Mouse (Mus musculus) layer of hippocampus, adult 11-12 months (tissue): ENCODE results near the gene Nupr1l.
A peak's percentile ranks its signal among the peaks of the same experiment; 100 is the strongest.
"Not testable (repeated sequence)": the region's sequence is repeated elsewhere in the genome, so short reads cannot be mapped to it uniquely, and the experiment has no call there.

Experiments
- DNase-seq: peaks from one replicate; pipeline ENCODE4 v3.0.0; 2022; ENCODE audit warnings: low spot score

Gene Nupr1l

GRCm38 (mm10) chr5:129908242-129908965, at the start of gene Nupr1l:
Gene Nupr1l, plus strand, starts transcription at chr5:129908540.
- DNase-seq, result peak; percentile 90

DNA sequence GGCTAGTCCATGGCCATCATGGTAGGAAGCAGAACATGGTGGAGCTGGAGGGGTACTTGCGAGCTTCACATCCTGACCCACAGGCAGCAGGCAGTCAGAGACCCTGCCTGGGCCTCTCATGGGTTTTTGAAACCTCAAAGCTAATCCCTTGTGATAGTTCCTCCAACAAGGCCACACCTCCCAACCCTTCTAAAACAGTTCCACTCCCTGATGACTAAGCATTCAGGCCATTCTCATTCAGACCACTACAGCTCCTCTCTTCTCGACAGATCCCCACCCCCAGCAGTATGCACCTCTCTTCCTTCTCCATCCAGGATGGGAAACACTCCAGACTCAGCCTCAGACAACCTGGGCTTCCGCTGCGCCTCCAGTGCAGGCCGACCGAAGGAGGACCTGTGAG, 46.0 kb upstream of the Nupr1l start:
- DNase-seq, result no peak

DNA sequence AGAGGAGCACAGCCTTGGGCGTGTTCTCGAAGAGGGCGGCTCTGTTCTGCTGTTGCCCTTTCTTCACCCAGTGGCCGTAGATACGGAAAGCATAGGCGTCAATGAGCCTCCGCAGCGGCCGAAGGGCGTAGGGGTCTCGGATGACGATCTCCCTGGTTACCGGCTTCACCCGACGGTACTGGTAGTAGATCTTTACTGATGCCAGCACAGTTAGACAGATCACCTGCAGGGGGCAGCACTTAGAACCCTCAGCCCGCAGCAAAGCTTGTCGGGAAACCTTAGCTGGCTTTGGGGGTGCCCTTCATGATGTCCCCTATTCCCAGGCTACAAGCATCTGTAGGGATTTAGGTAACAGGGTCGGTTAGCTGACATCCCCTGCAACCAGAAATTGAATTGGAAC, 43.9 kb upstream of the Nupr1l start:
- DNase-seq, result peak; percentile 63

- no peak for DNase-seq
Measured at GRCm38 (mm10) chr5:129865841-129866240, 42.5 kb upstream of the Nupr1l start.

DNA sequence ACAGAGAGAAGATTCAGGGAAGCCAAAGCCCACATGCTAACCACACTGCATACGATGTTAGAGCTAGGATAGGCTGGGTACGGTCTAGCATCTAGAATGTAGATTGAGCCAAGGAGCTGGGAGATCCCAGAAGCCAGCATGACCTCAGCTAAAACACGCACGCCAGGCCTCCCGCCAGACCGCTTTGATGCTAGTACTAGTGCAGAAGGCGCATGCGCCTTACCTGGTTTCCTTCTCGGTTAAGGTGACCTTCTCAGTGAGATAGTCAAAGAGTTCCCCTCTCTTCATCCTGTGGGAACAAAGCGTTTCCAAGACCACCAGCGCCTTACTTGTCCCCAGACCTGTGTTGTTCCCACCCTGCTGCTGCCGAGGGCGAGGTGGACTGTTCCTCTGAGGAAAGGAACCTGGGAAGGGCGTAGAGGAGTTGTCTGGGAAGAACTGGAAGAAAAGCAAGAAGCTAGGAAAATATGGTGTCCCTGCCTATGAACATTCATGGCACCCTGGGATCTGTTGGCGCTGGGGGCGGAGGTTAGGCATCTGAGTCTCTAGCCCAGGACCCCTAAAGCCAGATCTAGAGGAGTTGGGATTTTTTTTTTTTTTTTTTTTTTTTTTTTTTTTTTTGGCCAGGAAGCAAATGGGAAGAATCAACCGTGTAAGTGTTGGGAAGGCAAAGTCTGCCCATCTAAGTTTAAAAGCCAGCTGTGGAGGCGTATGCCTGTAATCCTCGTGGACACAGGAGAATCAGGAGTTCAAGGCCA, 38.9 kb upstream of the Nupr1l start:
- DNase-seq, result no peak

DNA sequence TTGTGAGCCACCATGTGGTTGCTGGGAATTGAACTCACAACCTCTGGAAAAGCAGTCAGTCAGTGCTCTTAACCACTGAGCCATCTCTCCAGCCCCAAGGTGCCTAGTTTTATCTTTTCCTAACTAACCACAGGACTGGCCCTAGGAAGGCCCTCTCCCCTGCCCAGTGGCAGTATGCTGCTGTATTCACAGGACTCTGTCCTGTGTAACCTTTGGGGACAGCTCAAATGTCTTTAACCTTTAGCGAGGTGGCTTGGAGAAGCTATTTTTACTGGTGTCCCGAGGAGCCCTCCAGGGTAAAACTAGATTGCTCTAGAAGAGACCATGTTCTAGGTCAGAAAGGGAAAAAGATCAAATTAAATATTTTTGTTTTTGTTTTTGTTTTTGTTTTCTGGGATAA, 37.1 kb upstream of the Nupr1l start:
- no peak for DNase-seq

- DNase-seq, result no peak
Measured at GRCm38 (mm10) chr5:129873942-129874341, 34.4 kb upstream of the Nupr1l start.

DNA sequence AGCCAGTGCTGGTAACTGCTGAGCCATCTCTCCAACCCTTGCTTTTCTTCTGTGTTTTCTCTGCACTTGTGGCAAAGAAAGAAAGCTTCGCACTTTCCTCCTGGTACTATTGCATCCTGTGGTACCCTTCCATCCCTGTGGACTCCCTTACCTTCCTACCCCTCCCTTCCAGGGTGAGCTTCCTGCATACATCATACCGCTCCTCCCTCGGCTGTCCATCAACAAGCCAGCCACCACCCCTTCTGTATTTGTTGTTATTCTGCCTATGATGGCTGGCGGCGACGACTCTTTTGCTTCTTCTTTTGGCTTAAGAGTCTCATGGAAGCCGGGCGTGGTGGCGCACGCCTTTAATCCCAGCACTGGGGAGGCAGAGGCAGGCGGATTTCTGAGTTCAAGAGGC, 33.2 kb upstream of the Nupr1l start:
- DNase-seq, result no peak

GRCm38 (mm10) chr5:129877731-129878455, 30.4 kb upstream of the Nupr1l start:
- DNase-seq, result peak; percentile 18

DNA sequence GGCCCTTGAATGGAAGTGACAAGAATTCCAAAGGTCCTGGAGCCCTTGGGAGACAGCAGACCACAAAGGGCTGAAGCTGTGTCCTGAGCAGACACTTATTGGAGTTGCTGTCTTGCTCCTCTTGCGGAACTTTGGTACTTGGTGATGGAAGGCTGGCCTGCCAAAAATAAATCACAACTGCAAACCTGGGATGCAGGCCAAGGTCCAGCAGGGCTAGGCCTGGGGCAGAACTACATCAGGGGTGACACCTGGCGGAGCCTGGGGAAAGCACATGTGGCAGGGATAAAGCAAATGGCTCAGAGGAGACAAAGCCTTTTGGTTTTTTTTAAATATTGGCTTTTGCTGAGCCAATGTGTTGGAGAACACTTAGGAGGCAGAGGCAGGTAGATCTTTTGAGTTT, 29.4 kb upstream of the Nupr1l start:
- peak; percentile 42 for DNase-seq

DNA sequence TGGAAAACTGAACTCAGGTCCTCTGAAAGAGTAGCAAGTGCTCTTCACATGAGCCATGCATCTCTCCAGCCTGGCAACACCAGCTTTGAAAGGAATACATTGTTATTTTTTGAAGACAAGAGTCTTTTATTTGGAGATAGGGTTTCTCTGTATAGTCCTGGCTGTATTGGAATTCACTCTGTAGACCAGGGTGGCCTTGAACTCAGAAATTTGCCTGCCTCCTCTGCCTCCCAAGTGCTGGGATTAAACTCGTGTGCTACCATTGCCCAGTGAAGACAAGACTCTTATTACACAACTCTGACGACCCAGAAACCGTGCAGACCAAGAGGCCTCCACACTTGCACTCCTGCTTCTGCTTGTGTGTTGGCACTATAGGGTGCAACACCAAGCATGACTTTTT, 28.5 kb upstream of the Nupr1l start:
- DNase-seq, result no peak

DNA sequence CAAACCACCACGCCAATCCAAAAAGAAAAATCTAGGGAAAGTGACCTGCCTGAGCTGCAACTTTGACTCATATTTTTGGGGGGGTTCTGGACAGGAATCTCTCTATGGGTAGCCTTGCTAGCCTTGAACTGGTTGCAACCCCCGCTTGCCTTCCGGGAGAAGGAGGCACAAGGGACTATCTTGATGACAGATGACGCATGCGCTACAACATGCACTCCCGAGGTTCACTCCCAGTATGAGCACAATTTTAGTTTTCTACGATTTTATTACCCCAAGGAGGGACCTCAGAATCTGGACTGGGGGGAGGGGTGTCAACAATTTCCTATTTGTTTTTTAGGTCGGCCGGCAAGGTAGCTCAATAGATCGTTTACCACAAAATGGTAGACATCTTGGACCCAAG, 22.1 kb upstream of the Nupr1l start:
- no peak for DNase-seq

DNA sequence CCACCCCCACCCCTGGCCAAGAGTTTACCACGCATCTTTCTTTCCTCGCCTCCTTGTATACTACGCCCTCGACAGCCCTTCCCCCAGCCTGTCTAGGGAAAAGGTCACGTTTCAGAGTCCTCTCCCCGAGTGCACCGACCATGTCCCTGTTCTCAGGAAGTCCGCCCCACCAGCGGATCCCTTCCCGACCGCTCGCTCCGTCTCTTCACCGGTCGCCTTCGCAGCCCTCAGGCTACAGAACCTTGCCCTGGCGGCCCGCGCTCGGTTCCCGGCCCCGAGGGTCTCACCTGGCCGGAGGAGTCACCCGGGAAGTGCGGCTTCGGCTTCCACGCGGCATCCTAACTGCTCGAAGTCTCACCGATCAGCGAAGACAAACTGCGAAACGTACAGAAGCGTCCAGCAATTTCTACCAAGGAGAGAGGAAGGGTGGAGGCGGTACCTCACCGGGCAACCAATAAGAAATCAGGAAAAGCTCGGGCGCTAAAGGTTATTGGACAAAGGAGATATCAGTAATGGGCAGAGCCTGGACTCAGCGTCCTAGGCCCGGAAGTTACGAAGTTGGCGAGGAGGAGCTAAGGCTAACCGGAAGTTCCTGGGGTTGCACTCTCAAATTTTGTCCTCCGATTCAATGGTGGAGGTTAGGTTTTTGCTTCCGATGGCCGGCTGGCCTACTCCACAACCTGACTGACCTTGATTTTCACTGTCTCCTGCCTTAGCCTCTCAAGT, 21.3 kb upstream of the Nupr1l start, which contains the start of gene Chchd2:
Gene Chchd2 (minus strand): TSS at position 560 of the 726 bp plus-strand sequence.
- DNase-seq, result peak; percentile 97

GRCm38 (mm10) chr5:129890390-129890789, 17.9 kb upstream of the Nupr1l start:
- DNase-seq, result not testable (repeated sequence)

- peak; percentile 91 for DNase-seq
Measured at GRCm38 (mm10) chr5:129895198-129896088, 12.9 kb upstream of the Nupr1l start, which contains the start of gene Zbed5. Gene Zbed5, plus strand, starts transcription at chr5:129895723.

GRCm38 (mm10) chr5:129898449-129898848, 9.9 kb upstream of the Nupr1l start, which contains the start of gene Phkg1:
Gene Phkg1, minus strand, starts transcription at chr5:129898549.
- DNase-seq, result no peak

DNA sequence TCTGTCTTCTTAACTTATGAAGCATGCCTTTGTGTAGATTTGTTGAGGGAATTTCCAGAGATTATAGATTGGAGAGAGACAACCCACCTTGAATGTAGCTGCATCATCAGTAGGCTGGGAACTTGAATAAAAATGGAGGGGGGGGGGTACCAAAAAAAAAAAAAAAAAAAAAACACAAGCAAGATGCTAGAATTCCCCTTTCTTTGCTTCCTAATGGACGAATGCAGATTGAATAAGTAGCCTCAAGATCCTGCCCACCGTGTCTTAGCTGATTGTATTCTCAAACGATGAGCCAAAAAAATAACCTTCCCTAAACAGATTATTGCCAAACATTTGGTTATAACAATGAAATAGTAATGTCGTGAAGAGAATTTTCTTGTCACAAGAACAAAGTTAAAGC, 565 bp upstream of the Nupr1l start:
- no peak for DNase-seq

DNA sequence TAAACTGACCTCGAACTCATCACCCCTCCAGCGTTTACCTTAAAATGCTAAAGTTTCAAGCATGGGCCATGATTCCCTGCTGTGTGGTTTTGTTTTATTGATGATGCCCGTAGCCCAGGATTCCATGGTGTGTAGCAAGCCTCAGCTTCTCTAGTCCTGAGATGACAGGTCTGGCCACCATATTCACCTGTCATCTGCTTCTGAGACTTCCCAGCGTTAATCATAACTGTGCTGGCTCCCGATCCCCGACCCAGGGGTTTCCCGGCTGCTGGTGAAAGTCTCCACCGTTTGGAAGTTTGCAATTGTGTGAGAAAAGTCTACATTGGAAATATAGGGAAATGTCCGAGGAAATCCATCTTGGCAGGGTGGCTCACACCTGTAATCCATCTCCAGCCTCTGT, 807 bp downstream of the Nupr1l start:
- DNase-seq, result no peak

GRCm38 (mm10) chr5:129909591-129909990, 1.3 kb downstream of the Nupr1l start:
- no peak for DNase-seq

DNA sequence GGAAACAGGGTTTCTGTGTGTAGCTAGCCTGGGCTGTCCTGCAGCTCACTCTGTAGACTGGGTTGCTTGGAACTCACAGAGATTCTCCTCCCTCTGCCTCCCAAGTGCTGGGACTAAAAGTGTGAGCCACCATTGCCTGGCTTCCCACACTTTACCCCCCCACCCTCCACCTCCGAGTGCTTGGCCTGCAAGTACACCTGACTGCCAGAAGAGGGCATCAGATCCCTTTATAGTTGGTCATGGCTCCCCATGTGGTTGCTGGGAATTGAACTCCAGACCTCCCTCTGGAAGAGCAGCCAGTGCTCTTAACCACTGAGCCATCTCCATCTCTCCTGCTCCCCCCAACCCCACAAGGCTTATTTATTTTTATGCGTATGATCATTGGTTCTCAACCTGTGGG, 5.7 kb downstream of the Nupr1l start:
- DNase-seq, result no peak

DNA sequence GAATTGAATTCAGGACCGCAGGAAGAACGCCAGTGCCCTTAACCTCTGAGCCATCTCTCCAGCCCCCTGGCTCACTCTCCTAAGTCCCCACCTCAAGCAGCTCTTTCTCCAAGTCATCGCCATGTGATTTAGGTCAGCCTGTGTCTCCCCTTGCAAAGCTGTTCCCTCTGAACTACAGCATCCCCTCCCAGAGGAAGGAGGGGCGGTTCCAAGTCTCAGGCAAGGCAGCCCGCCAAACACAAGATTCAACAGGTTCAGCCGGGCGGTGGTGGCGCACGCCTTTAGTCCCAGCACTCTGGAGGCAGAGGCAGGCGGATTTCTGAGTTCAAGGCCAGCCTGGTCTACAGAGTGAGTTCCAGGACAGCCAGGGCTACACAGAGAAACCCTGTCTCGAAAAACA, 7.2 kb downstream of the Nupr1l start:
- DNase-seq, result not testable (repeated sequence)
